Mouse (Mus musculus) G1E (cell line): ENCODE results near the gene Twf2. TPM values are rescaled to one million over a fixed set of nuclear protein-coding genes. Genes with fewer than 3 reads are reported as not detected.

Source experiments
- ATAC-seq: 2 replicates; pipeline ENCODE4 v1.8.0; 2016; ENCODE audit warnings: mild to moderate bottlenecking; ENCODE audit not compliant: insufficient number of reproducible peaks, poor library complexity, low FRiP score, severe bottlenecking; ENCODE audit errors: extremely low read depth
- DNase-seq: peaks from one replicate; pipeline ENCODE4 v3.0.0; 2012; ENCODE audit warnings: low spot score
- H3K27me3 ChIP-seq: 2 replicates; pipeline ENCODE4 v1.6.1; 2012; ENCODE audit warnings: mild to moderate bottlenecking, low read length, inconsistent platforms; ENCODE audit not compliant: insufficient read depth
- H3K36me3 ChIP-seq: replicated peaks from 2 replicates; pipeline ENCODE3; 2012; ENCODE audit warnings: mild to moderate bottlenecking, inconsistent platforms
- H3K4me1 ChIP-seq: 2 replicates; pipeline ENCODE4 v1.6.1; 2012; ENCODE audit warnings: low read depth, low read length, inconsistent platforms, mixed read lengths; ENCODE audit not compliant: insufficient read depth
- H3K4me3 ChIP-seq: 2 replicates; pipeline ENCODE4 v1.5.1; 2012; ENCODE audit warnings: low read depth, mild to moderate bottlenecking, inconsistent platforms, low read length, moderate library complexity, mixed read lengths
- H3K9me3 ChIP-seq: replicated peaks from 2 replicates; pipeline ENCODE4 v1.6.1; 2012; ENCODE audit warnings: inconsistent platforms
- CTCF ChIP-seq: IDR thresholded peaks from 2 replicates; pipeline ENCODE4 v1.5.1; 2012; ENCODE audit warnings: low read depth, low read length, inconsistent platforms, mixed read lengths
- GATA1 ChIP-seq: IDR thresholded peaks from 2 replicates; pipeline ENCODE4 v1.6.1; 2012; ENCODE audit warnings: borderline replicate concordance, low read length, inconsistent platforms, mixed read lengths
- GATA2 ChIP-seq: IDR thresholded peaks from 2 replicates; pipeline ENCODE4 v1.6.1; 2012; ENCODE audit warnings: low read depth, low read length, inconsistent platforms, borderline replicate concordance
- POLR2AphosphoS5 ChIP-seq: IDR thresholded peaks from 2 replicates; pipeline ENCODE4 v1.6.1; 2012; ENCODE audit warnings: low read depth, low read length, inconsistent platforms; ENCODE audit not compliant: insufficient replicate concordance
- TAL1 ChIP-seq: conservative IDR thresholded peaks from 2 replicates; pipeline ENCODE4 v1.6.1; 2012; ENCODE audit warnings: low read depth, low read length, inconsistent platforms, mixed read lengths
- polyA plus RNA-seq: library from polyadenylated mRNA; stranded (reverse); fragments of >175 nt; gene quantifications from 2 replicates; pipeline ENCODE4 v1.2.3, GENCODE M21; 2012
- total RNA-seq, 2 experiments: library from RNA; stranded (forward) in 1 of 2; stranded (reverse) in 1 of 2; fragments of 200-1000 nt in 1 of 2; fragments of >200 nt in 1 of 2; fragmentation: Nextera tagmentation in 1 of 2; gene quantifications; 2 replicates each; pipeline ENCODE4 v1.2.3; 2014 to 2017

The Twf2 gene
- total and polyA plus RNA-seq, 3 experiments, result 17.5 to 38.6 (median 35.7) TPM

- Histone ChIP-seq H3K36me3 (peaks cover 77% of the 10 kb centered on the region), H3K4me1 (peaks cover 52% of the 10 kb centered on the region), H3K4me3 (no peak overlapping the region), H3K9me3 (no peaks in the 10 kb centered on the region), H3K27me3 (no peaks in the 10 kb centered on the region)
- no peak for ATAC-seq
- no peak for TF ChIP-seq GATA1
- no peak for TF ChIP-seq CTCF
- TF ChIP-seq TAL1, result no peak
- TF ChIP-seq GATA2, result no peak
- TF ChIP-seq POLR2AphosphoS5, result no peak
- DNase-seq, result no peak
These were observed 26.1 kb upstream of the Twf2 start for GRCm38 (mm10) chr9:106176769-106177168.

DNA sequence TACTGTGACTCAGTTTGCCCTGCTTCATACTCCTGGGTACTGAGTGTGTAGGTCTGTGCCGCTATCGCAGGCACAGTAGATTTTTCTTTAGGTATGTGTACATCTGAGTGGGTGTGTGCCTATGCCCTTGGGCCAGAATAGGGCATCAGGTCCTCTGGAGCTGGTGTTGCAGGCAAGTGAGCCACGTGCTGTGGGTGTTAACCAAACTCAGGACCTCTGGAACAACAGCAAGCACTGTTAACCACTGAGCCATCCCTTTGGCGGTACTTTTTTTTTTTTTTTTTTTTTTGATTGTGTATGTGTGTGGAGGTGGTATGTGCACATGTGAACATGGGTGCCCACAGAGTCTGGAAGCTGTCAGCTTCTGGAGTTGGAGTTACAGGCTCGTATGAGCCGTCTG is 25.1 kb upstream of the Twf2 start:
- no peaks in the 10 kb centered on the region for H3K27me3 ChIP-seq
- no peak for DNase-seq
- no peaks in the 10 kb centered on the region for H3K9me3 ChIP-seq
- no peak for ATAC-seq
- TF ChIP-seq POLR2AphosphoS5 (no peak), GATA2 (no peak), TAL1 (no peak)
- peaks cover 88% of the 10 kb centered on the region for H3K36me3 ChIP-seq
- H3K4me1 ChIP-seq, result peaks cover 52% of the 10 kb centered on the region
- no peak overlapping the region for H3K4me3 ChIP-seq

GRCm38 (mm10) chr9:106179454-106179853 is 23.5 kb upstream of the Twf2 start:
- ATAC-seq, result no peak
- Histone ChIP-seq H3K27me3 (no peaks in the 10 kb centered on the region), H3K4me3 (no peak overlapping the region), H3K9me3 (no peaks in the 10 kb centered on the region), H3K4me1 (peaks cover 41% of the 10 kb centered on the region), H3K36me3 (peaks cover 94% of the 10 kb centered on the region)
- no peak for DNase-seq
- TF ChIP-seq TAL1, result no peak
- no peak for TF ChIP-seq GATA1
- no peak for TF ChIP-seq POLR2AphosphoS5
- no peak for TF ChIP-seq CTCF
- no peak for TF ChIP-seq GATA2

GRCm38 (mm10) chr9:106179964-106180363 is 22.9 kb upstream of the Twf2 start:
- Histone ChIP-seq H3K4me3 (no peak overlapping the region), H3K27me3 (no peaks in the 10 kb centered on the region), H3K36me3 (peaks cover 94% of the 10 kb centered on the region), H3K4me1 (peaks cover 38% of the 10 kb centered on the region), H3K9me3 (no peaks in the 10 kb centered on the region)
- ATAC-seq (no peak), DNase-seq (no peak)
- TF ChIP-seq GATA2, result no peak
- no peak for TF ChIP-seq GATA1
- TF ChIP-seq CTCF, result no peak
- TF ChIP-seq POLR2AphosphoS5, result no peak
- no peak for TF ChIP-seq TAL1

DNA sequence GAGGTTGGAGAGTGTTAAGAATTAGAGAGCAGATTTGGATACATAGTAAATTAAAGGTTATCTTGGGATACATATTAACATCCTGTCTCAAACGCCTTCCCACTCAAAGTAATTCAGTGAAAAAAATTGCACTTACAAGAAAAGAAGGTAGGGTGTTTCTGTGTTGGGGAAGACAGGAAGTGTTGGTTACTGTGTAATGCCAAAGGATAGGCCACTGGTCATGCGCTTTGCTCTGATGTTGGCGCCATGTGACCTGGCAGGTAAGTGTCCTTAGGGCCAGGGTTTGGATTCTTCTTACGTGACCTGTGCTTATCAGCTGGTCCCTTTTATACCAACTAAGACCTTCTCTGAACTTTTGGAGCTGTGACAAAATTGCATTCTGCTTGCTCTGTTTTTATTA is 20.8 kb upstream of the Twf2 start:
- Histone ChIP-seq H3K4me1 (peaks cover 16% of the 10 kb centered on the region), H3K27me3 (no peaks in the 10 kb centered on the region), H3K4me3 (no peak overlapping the region), H3K36me3 (peaks cover 100% of the 10 kb centered on the region), H3K9me3 (no peaks in the 10 kb centered on the region)
- ATAC-seq (no peak), DNase-seq (no peak)
- TF ChIP-seq GATA2 (no peak), POLR2AphosphoS5 (no peak)

GRCm38 (mm10) chr9:106183996-106184395 is 18.9 kb upstream of the Twf2 start:
- H3K4me3 ChIP-seq, result no peak overlapping the region
- peaks cover 100% of the 10 kb centered on the region for H3K36me3 ChIP-seq
- H3K9me3 ChIP-seq, result no peaks in the 10 kb centered on the region
- ATAC-seq (no peak), DNase-seq (no peak)
- H3K4me1 ChIP-seq, result peaks cover 6% of the 10 kb centered on the region; the same call in 1 of the 2 replicates
- no peaks in the 10 kb centered on the region for H3K27me3 ChIP-seq
- TF ChIP-seq GATA2 (no peak), TAL1 (no peak), CTCF (no peak), GATA1 (no peak), POLR2AphosphoS5 (no peak)

- H3K4me3 ChIP-seq, result no peak overlapping the region
- DNase-seq (no peak), ATAC-seq (no peak)
- H3K27me3 ChIP-seq, result no peaks in the 10 kb centered on the region
- TF ChIP-seq GATA2, result no peak
- no peak for TF ChIP-seq GATA1
- TF ChIP-seq CTCF, result no peak
- TF ChIP-seq TAL1, result no peak
- no peak for TF ChIP-seq POLR2AphosphoS5
- no peaks in the 10 kb centered on the region for H3K9me3 ChIP-seq
- peaks cover 98% of the 10 kb centered on the region for H3K36me3 ChIP-seq
- peaks cover 23% of the 10 kb centered on the region for H3K4me1 ChIP-seq
These were observed 11.6 kb upstream of the Twf2 start for GRCm38 (mm10) chr9:106191355-106191754.

- no peaks in the 10 kb centered on the region for H3K27me3 ChIP-seq
- H3K36me3 ChIP-seq, result peaks cover 98% of the 10 kb centered on the region
- TF ChIP-seq GATA2 (no peak), POLR2AphosphoS5 (no peak), TAL1 (no peak), GATA1 (no peak), CTCF (no peak)
- ATAC-seq (no peak), DNase-seq (no peak)
- H3K9me3 ChIP-seq, result no peaks in the 10 kb centered on the region
- no peak overlapping the region for H3K4me3 ChIP-seq
- H3K4me1 ChIP-seq, result peaks cover 23% of the 10 kb centered on the region
These were observed 10.9 kb upstream of the Twf2 start for GRCm38 (mm10) chr9:106192024-106192423.
